Mouse (Mus musculus): ENCODE measurements around the gene Sfta2. TPM values are rescaled to one million over a fixed set of nuclear protein-coding genes. Genes with fewer than 3 reads are reported as not detected.

Gene Sfta2
- polyA plus RNA-seq, 2 experiments = not detected

DNA sequence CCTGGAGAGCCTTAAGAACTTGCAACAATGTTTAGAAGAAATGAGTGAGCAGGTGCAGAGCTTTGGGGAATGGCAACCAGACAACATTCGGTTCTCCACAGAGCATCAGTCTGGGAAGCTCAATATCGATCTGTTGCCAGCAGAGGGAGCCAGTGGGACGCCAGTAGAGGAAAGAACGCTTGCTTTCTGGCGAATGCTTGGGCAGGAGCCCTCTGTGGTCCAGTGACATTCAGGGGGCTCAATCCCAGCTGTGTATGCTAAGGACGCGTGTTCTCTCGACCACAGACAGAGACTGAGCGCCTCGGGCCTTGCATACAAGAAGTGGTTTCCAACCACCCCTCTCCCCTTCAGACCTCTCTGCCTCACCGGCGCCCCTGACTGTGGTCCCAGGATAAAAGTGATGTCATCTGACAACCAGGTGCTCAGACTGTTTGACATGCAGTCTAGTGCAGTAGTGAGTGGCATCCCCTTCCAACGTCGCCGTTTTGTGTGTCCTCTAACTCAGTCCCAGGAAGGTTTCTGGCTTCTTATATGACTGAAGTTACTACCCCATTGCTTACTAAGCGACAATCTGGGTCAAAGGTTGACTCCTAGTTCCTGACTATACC, 16.9 kb upstream of the Sfta2 start:
- no peaks in the 10 kb centered on the region for H3K36me3 ChIP-seq (replicated peaks; ENCODE audit: control insufficient read depth, insufficient read depth, low read depth)
- 14% methylated on average over 16 of the region's 16 CpGs for WGBS (ENCODE audit: insufficient replicate concordance)
- ATAC-seq (ENCODE audit: insufficient read depth) = no peak
- no peak overlapping the region for H3K4me2 ChIP-seq (ENCODE audit: low read depth)
- no peak overlapping the region for H3K4me3 ChIP-seq (ENCODE audit: insufficient read depth in 1 of 2, low read depth in 2 of 2, low read length in 2 of 2)
- peak; percentile 12 to 27 (median 12) for DNase-seq (ENCODE audit: low read depth in 3 of 3, low spot score in 3 of 3)
- TF ChIP-seq EP300 (IDR thresholded peaks at IDR 0.05; ENCODE audit: low read depth) (no peak), CTCF (IDR thresholded peaks at IDR 0.05; ENCODE audit: low read depth) (peak; percentile 87)
- no peaks in the 10 kb centered on the region for H3K27me3 ChIP-seq (ENCODE audit: control insufficient read depth, insufficient read depth, low read length)
- H3K9ac ChIP-seq (replicated peaks) = no peak overlapping the region
- no peaks in the 10 kb centered on the region for H3K4me1 ChIP-seq (replicated peaks; ENCODE audit: control insufficient read depth in 2 of 2, insufficient read depth in 2 of 2, low read length in 1 of 2)
- no peaks in the 10 kb centered on the region; the same call in 1 of the 2 replicates for H3K9me3 ChIP-seq (ENCODE audit: control insufficient read depth, low read length)
- no peak overlapping the region for H3K27ac ChIP-seq

DNA sequence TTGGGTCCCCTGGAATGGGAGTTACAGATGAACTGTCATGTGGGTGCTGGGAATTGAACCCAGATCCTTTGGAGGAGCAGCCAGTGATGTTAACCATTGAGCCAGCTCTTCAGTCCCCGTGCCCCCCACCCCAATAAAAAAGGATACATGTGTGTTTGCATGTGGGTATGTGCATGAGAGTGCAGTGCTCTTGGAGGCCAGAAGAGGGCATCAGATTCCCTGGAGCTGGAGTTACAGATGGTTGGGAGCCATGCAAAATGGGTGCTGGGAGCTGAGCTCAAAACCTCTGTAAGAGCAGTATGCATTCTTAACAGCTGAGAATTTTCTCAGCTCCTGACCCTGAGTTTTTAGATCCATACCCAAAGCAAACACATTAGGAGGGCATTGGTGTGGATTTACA, 14.1 kb upstream of the Sfta2 start:
- TF ChIP-seq CTCF (IDR thresholded peaks at IDR 0.05; ENCODE audit: low read depth) = peak; percentile 20; the same call in 1 of the 2 replicates
- no peak for TF ChIP-seq EP300 (IDR thresholded peaks at IDR 0.05; ENCODE audit: low read depth)
- Histone ChIP-seq H3K27me3 (ENCODE audit: control insufficient read depth, insufficient read depth, low read length) (no peaks in the 10 kb centered on the region), H3K9me3 (ENCODE audit: control insufficient read depth, low read length) (no peaks in the 10 kb centered on the region; the same call in 1 of the 2 replicates), H3K4me1 (replicated peaks; ENCODE audit: control insufficient read depth in 2 of 2, insufficient read depth in 2 of 2, low read length in 1 of 2) (no peaks in the 10 kb centered on the region), H3K4me3 (ENCODE audit: insufficient read depth in 1 of 2, low read depth in 2 of 2, low read length in 2 of 2) (no peak overlapping the region), H3K4me2 (ENCODE audit: low read depth) (no peak overlapping the region), H3K27ac (no peak overlapping the region), H3K36me3 (replicated peaks; ENCODE audit: control insufficient read depth, insufficient read depth, low read depth) (no peaks in the 10 kb centered on the region), H3K9ac (replicated peaks) (no peak overlapping the region)
- ATAC-seq (ENCODE audit: insufficient read depth) (no peak), DNase-seq (ENCODE audit: low read depth in 3 of 3, low spot score in 3 of 3) (no peak)
- 37% methylated on average over 1 of the region's 1 CpGs for WGBS (ENCODE audit: insufficient replicate concordance)

DNA sequence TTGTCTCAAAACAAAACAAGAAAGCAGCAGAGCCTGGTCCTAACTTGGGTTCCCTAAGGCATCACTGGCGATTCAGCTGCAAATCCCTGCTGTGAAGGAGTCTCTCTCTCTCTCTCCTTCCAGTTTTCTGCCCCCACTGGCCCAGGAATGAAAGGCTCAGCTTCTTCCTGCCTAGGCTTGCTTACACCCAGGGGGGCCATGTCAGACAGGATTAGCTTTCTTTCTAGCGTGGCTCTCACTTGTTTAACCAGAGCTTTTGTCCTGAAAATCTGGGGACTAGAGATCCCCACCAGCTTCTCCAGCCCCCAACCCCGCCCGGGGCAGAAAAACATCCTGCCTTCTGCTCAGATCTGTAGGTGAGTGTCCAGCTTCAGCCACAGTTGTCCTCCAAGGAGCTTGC, 13.0 kb upstream of the Sfta2 start:
- H3K4me3 ChIP-seq (ENCODE audit: insufficient read depth in 1 of 2, low read depth in 2 of 2, low read length in 2 of 2) = no peak overlapping the region
- H3K9me3 ChIP-seq (ENCODE audit: control insufficient read depth, low read length) = no peaks in the 10 kb centered on the region; the same call in 1 of the 2 replicates
- no peaks in the 10 kb centered on the region for H3K4me1 ChIP-seq (replicated peaks; ENCODE audit: control insufficient read depth in 2 of 2, insufficient read depth in 2 of 2, low read length in 1 of 2)
- no peaks in the 10 kb centered on the region for H3K27me3 ChIP-seq (ENCODE audit: control insufficient read depth, insufficient read depth, low read length)
- WGBS (ENCODE audit: insufficient replicate concordance) = 33% methylated on average over 4 of the region's 4 CpGs
- ATAC-seq (ENCODE audit: insufficient read depth) = no peak
- H3K9ac ChIP-seq (replicated peaks) = no peak overlapping the region
- TF ChIP-seq CTCF (IDR thresholded peaks at IDR 0.05; ENCODE audit: low read depth) = no peak
- DNase-seq (ENCODE audit: low read depth in 3 of 3, low spot score in 3 of 3) = no peak
- no peak overlapping the region for H3K4me2 ChIP-seq (ENCODE audit: low read depth)
- H3K36me3 ChIP-seq (replicated peaks; ENCODE audit: control insufficient read depth, insufficient read depth, low read depth) = no peaks in the 10 kb centered on the region
- H3K27ac ChIP-seq = no peak overlapping the region

DNA sequence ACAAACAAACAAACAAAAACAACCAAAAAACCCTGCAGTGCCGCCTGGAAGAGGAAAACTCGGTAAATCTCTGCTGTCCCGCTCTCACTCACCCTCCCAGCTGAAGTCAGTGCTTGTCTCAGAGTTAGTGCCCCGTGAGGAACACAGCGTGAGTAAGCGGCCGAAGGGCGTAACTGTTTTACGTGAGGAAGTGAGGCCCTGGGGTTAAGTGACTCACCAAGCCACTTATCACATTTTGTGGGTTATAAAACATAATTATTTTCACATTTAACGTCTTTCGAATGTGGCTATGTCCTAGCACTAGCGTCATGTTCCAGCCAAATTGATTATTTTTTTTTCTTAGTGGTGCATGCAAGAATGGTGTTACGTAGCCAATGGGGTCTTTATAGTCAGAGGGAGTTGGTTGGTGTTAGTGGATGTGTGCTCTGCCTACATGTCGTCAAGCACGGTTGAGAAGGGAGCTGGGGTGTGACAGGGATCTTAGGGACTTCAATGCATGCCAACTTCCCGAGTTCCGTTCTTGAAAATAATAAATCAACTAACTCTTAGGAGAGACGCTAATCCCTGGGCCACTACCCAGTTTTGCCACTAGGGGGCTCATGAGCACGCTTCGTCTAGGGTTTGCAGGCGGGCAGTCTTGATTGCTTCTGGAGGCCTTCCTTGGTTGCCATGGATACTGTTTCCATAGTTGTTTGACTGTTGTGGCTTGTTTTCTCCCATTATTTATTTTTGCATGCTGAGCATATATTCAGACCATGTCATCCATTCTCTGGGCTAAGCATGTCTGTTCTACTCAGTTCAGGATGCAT, 10.7 kb upstream of the Sfta2 start:
- ATAC-seq (ENCODE audit: insufficient read depth) (no peak), DNase-seq (ENCODE audit: low read depth in 3 of 3, low spot score in 3 of 3) (peak; percentile 22 to 37 (median 26))
- Histone ChIP-seq H3K9me3 (ENCODE audit: control insufficient read depth, low read length) (no peaks in the 10 kb centered on the region; the same call in 1 of the 2 replicates), H3K27me3 (ENCODE audit: control insufficient read depth, insufficient read depth, low read length) (no peaks in the 10 kb centered on the region), H3K4me2 (ENCODE audit: low read depth) (no peak overlapping the region), H3K9ac (replicated peaks) (no peak overlapping the region), H3K36me3 (replicated peaks; ENCODE audit: control insufficient read depth, insufficient read depth, low read depth) (no peaks in the 10 kb centered on the region), H3K27ac (no peak overlapping the region), H3K4me3 (ENCODE audit: insufficient read depth in 1 of 2, low read depth in 2 of 2, low read length in 2 of 2) (no peak overlapping the region), H3K4me1 (replicated peaks; ENCODE audit: control insufficient read depth in 2 of 2, insufficient read depth in 2 of 2, low read length in 1 of 2) (no peaks in the 10 kb centered on the region)
- TF ChIP-seq CTCF (IDR thresholded peaks at IDR 0.05; ENCODE audit: low read depth) (peak; percentile 90), EP300 (IDR thresholded peaks at IDR 0.05; ENCODE audit: low read depth) (no peak)
- WGBS (ENCODE audit: insufficient replicate concordance) = 39% methylated on average over 21 of the region's 21 CpGs

DNA sequence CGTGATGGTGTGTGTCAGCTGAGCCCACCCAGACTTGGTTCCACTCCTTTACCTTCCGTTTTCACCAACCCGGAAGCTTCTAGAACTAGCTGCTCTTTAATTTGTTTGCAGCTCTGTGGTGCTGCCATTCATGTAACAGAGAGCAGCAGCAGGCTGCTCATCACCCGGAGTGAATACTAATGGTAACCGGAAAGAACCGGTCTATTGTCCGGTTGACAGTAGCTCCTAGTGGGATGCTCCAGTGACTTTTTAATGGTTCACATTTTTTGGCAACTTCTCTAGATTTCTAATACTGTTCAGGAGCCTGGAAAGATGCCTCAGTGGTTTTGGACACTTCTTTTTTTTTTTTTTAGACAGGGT, 10.2 kb upstream of the Sfta2 start:
- ATAC-seq (ENCODE audit: insufficient read depth) (no peak), DNase-seq (ENCODE audit: low read depth in 3 of 3, low spot score in 3 of 3) (no peak)
- TF ChIP-seq CTCF (IDR thresholded peaks at IDR 0.05; ENCODE audit: low read depth) = no peak
- 87% methylated on average over 7 of the region's 7 CpGs for WGBS (ENCODE audit: insufficient replicate concordance)
- no peaks in the 10 kb centered on the region for H3K27me3 ChIP-seq (ENCODE audit: control insufficient read depth, insufficient read depth, low read length)
- no peaks in the 10 kb centered on the region for H3K4me1 ChIP-seq (replicated peaks; ENCODE audit: control insufficient read depth in 2 of 2, insufficient read depth in 2 of 2, low read length in 1 of 2)
- H3K4me3 ChIP-seq (ENCODE audit: insufficient read depth in 1 of 2, low read depth in 2 of 2, low read length in 2 of 2) = no peak overlapping the region
- H3K4me2 ChIP-seq (ENCODE audit: low read depth) = no peak overlapping the region
- no peak overlapping the region for H3K9ac ChIP-seq (replicated peaks)
- H3K9me3 ChIP-seq (ENCODE audit: control insufficient read depth, low read length) = no peaks in the 10 kb centered on the region; the same call in 1 of the 2 replicates
- H3K27ac ChIP-seq = no peak overlapping the region
- H3K36me3 ChIP-seq (replicated peaks; ENCODE audit: control insufficient read depth, insufficient read depth, low read depth) = no peaks in the 10 kb centered on the region

Data from liver, embryonic 14.5 days (tissue).